Mouse (Mus musculus) bone marrow, adult 2 months (tissue): ENCODE measurements at regions not wholly inside any gene's neighbourhood (a gene's known extent, or its start where the extent isn't known, plus 50 kb on each side); places are given as distances from the start of the nearest gene placed in this dataset.

Source experiments
- CTCF ChIP-seq: fragments of 200-500 bp; IDR thresholded peaks from 2 replicates; pipeline ENCODE4 v1.5.1; 2011; ENCODE audit warnings: low read length, control low read depth; ENCODE audit not compliant: control insufficient read depth, insufficient read depth
- POLR2A ChIP-seq: fragments of 200-500 bp; IDR thresholded peaks from 2 replicates; pipeline ENCODE4 v1.6.1; 2011; ENCODE audit warnings: low read depth, mild to moderate bottlenecking, control low read depth, low read length, borderline replicate concordance; ENCODE audit not compliant: control insufficient read depth

DNA sequence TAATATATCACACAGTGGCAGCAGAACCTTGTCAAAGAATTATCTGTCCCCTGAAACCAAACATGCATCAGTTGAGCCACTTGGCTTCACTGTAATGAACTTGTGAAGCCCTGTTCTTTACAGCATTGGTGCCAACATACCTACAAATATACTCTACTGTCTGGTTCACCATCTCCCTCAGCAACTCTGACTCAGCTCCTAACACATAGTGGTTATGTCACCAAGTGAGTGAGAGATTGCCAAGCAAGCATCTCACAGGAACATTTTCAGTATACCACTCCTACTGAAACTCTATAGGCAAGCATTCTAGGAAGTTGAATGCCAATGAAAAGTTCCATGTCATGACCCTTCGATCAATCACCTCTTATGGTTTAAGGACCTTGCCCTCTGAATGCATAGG lies 321.2 kb upstream of the Pabpc6 start:
- no peak for TF ChIP-seq POLR2A
- TF ChIP-seq CTCF, result no peak
